Mouse (Mus musculus) cerebellum, adult 2 months (tissue): Measurements from ENCODE around the gene Sar1a.

ENCODE experiments used
- CTCF ChIP-seq: fragments of 200-500 bp; IDR thresholded peaks from 2 replicates; pipeline ENCODE4 v1.5.1; 2011; ENCODE audit warnings: low read depth, mild to moderate bottlenecking, control low read depth, low read length, moderate library complexity, borderline replicate concordance; ENCODE audit not compliant: insufficient read depth
- POLR2A ChIP-seq: fragments of 200-500 bp; IDR thresholded peaks from 2 replicates; pipeline ENCODE4 v1.6.1; 2011; ENCODE audit warnings: low read length, control low read depth, borderline replicate concordance; ENCODE audit not compliant: insufficient read depth

GRCm38 (mm10) chr10:61646557-61646956 is 33.5 kb upstream of the Sar1a start:
- TF ChIP-seq CTCF (no peak), POLR2A (no peak)
